Mouse (Mus musculus) heart, embryonic 10.5 days (tissue): ENCODE data around the gene Tmprss7. TPM values are rescaled to one million over a fixed set of nuclear protein-coding genes. Genes with fewer than 3 reads are reported as not detected.

Experiments
- DNase-seq: peaks from one replicate; pipeline ENCODE4 v3.0.0-alpha.2; 2017; ENCODE audit warnings: low spot score
- H3K27ac ChIP-seq: fragments of 300-500 bp; sonication (generic); 2 replicates; pipeline ENCODE4 v1.5.1; 2016; ENCODE audit warnings: mild to moderate bottlenecking
- H3K27me3 ChIP-seq: fragments of 300-500 bp; sonication (generic); 2 replicates; pipeline ENCODE4 v1.6.1; 2016; ENCODE audit warnings: mild to moderate bottlenecking; ENCODE audit not compliant: poor library complexity, insufficient read depth, severe bottlenecking
- H3K36me3 ChIP-seq: fragments of 300-500 bp; sonication (generic); 2 replicates; pipeline ENCODE4 v1.6.1; 2016; ENCODE audit warnings: mild to moderate bottlenecking, moderate library complexity
- H3K4me1 ChIP-seq: fragments of 300-500 bp; sonication (generic); 2 replicates; pipeline ENCODE4 v1.6.1; 2016; ENCODE audit warnings: mild to moderate bottlenecking
- H3K4me3 ChIP-seq: fragments of 300-500 bp; sonication (generic); 2 replicates; pipeline ENCODE4 v1.5.1; 2016; ENCODE audit warnings: mild to moderate bottlenecking, moderate library complexity
- H3K9me3 ChIP-seq: fragments of 300-500 bp; sonication (generic); 2 replicates; pipeline ENCODE4 v1.6.1; 2016; ENCODE audit warnings: mild to moderate bottlenecking, moderate library complexity
- WGBS: fragments of 180-500 bp; shearing (Covaris S2); methylation state at CpG from one replicate; pipeline ENCODE4 v1.1.7; 2016; 5-methylcytosine and 5-hydroxymethylcytosine counted together
- polyA plus RNA-seq: library from polyadenylated mRNA; unstranded; fragments of >200 nt; fragmentation: Nextera tagmentation; extraction: Ambion mirVana; gene quantifications from 2 replicates; pipeline ENCODE4 v1.2.1, GENCODE M21; 2016

Gene Tmprss7
- polyA plus RNA-seq, 1 experiment from 2014 or later, result not detected

DNA sequence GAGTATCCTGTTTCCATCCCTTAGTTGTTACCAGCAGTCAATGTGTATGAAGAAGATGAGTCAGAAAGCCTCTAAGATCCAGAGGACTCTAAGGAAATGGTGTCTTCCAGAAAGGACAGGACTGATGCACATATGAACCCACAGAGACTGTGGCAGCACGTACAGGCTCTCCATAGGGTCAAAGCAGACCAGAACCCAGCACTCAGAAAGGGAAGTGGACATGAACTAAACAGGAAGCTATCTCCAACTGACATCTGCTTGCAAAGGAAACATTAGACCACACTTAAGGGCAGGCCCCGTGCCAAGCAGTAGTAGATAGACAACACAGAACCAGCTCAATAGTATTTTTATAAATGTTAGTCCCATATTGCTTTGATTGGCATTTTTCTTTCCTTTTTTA is 27.3 kb downstream of the Tmprss7 start:
- WGBS, result 59% methylated on average over 2 of the region's 2 CpGs
- no peak for DNase-seq
- Histone ChIP-seq H3K4me1 (no peaks in the 10 kb centered on the region), H3K9me3 (no peaks in the 10 kb centered on the region), H3K27me3 (no peaks in the 10 kb centered on the region), H3K36me3 (no peaks in the 10 kb centered on the region), H3K27ac (no peak overlapping the region), H3K4me3 (no peak overlapping the region)

DNA sequence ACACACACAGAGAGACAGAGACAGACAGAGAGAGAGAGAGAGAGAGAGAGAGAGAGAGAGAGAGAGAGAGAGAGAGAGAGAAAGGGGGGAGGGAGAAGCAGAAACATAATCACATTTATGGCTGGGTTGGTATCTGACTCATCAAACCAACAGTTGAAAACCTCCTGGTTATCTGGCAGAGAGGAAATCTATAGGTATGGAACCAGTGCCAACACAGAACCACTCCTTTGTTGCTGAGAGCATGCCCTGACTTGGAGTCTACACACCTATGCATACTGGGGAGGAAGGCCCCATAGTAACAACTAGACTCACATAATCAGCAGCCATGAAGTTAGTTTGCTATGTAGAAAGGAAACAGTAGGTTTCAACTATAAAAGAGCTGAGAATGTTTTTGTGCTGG is 31.1 kb downstream of the Tmprss7 start:
- H3K4me3 ChIP-seq, result no peak overlapping the region
- DNase-seq, result no peak
- no peak overlapping the region for H3K27ac ChIP-seq
- H3K9me3 ChIP-seq, result no peaks in the 10 kb centered on the region
- no peaks in the 10 kb centered on the region for H3K27me3 ChIP-seq
- no peaks in the 10 kb centered on the region for H3K4me1 ChIP-seq
- H3K36me3 ChIP-seq, result no peaks in the 10 kb centered on the region

DNA sequence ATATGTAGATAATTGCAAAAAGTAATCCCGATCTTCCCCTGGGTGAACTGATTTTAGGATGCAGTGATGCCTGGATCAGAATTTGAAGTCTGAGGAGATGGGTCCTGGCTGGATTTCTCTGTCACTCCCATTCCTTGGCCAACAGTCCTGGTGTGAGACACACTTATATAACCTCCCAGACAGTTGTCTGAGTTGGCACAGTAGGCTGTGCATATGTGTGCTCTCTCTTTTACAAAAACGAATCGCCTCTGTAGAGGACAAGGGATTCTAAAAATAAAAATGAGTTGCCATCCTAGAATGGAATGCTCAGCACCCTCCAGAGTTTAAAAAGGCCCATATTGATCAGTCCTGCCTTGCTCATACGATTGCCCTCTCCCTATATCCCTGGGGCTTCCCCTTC is 33.9 kb downstream of the Tmprss7 start:
- Histone ChIP-seq H3K36me3 (no peaks in the 10 kb centered on the region), H3K4me1 (no peaks in the 10 kb centered on the region), H3K4me3 (no peak overlapping the region), H3K9me3 (no peaks in the 10 kb centered on the region), H3K27me3 (peaks cover 4% of the 10 kb centered on the region), H3K27ac (no peak overlapping the region)
- no peak for DNase-seq
- WGBS, result 85% methylated on average over 4 of the region's 4 CpGs

DNA sequence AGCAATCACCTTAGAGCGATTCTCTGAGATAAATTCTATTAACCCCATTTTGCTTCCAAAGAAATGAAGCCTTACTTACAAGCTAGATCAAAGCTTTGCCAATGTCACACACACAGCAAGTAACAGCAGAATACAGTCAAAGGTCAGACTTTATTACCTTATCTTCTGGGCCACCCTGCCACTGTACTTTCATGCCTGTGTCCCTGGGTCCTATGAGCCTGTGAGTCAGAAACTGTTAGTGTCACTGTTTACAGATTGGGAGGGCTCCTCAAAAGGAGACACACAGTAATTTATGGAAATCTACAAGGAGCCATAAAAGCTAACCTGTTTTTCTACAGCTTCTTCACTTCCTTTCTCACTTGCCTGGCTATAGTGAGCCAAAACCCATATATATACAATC is 35.2 kb downstream of the Tmprss7 start:
- 93% methylated on average over 1 of the region's 1 CpGs for WGBS
- Histone ChIP-seq H3K9me3 (no peaks in the 10 kb centered on the region), H3K27me3 (peaks cover 15% of the 10 kb centered on the region), H3K36me3 (no peaks in the 10 kb centered on the region), H3K4me1 (peaks cover 10% of the 10 kb centered on the region), H3K27ac (no peak overlapping the region), H3K4me3 (no peak overlapping the region)
- DNase-seq, result no peak

DNA sequence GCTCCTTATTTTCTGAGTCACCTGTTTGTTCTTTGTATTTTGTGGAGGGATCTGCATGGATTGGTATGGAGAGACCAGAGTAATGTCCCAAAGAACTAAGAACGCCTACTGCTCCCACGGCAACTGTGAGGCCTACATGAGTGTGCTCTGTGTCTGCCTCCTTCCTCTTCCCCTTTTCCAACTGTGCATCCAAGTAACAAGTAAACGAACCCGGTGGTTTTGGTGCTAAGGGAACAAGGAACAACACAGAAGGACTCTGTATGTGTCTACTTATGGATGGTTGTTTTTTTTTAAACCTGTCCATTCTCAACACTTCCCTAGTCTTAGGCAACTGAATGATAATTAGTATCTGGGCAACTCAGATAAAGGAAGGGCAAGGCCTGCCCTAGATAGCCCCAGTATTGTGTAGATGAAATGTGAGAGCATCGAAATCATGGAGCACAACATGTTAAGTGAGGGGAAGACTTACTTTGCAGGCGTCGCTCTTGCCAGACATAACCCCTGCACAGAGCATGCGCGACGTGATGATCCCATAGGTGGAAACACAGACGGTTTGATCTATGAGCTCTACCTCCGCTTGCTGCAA is 35.8 kb downstream of the Tmprss7 start:
- 86% methylated on average over 12 of the region's 12 CpGs for WGBS
- H3K4me1 ChIP-seq, result peaks cover 15% of the 10 kb centered on the region
- no peaks in the 10 kb centered on the region for H3K36me3 ChIP-seq
- peaks cover 15% of the 10 kb centered on the region for H3K27me3 ChIP-seq
- no peak overlapping the region for H3K27ac ChIP-seq
- DNase-seq, result no peak
- no peaks in the 10 kb centered on the region for H3K9me3 ChIP-seq
- no peak overlapping the region for H3K4me3 ChIP-seq

DNA sequence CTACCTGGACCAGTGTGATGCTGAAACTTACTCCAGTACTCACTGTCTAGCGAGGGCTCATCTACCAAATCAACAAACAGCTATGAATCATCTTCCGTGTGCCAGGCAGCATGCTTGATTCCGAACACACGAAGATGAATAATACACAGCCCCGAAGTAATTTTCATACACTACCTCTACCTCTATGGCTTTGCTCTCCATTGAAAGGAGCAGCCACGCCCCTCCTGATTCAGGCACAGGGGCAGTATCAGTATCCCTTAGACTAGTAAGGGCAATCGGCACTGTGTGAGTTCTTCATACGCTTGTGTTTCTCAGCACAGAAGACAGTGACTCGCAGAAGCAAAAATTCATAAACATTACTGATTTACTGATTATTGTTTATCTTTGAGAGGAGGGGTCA is 39.0 kb downstream of the Tmprss7 start:
- 63% methylated on average over 9 of the region's 9 CpGs for WGBS
- no peak overlapping the region for H3K27ac ChIP-seq
- peaks cover 15% of the 10 kb centered on the region for H3K27me3 ChIP-seq
- peak overlapping the region; percentile 61 for H3K4me3 ChIP-seq
- H3K4me1 ChIP-seq, result peaks cover 15% of the 10 kb centered on the region
- DNase-seq, result no peak
- H3K36me3 ChIP-seq, result no peaks in the 10 kb centered on the region
- no peaks in the 10 kb centered on the region for H3K9me3 ChIP-seq

DNA sequence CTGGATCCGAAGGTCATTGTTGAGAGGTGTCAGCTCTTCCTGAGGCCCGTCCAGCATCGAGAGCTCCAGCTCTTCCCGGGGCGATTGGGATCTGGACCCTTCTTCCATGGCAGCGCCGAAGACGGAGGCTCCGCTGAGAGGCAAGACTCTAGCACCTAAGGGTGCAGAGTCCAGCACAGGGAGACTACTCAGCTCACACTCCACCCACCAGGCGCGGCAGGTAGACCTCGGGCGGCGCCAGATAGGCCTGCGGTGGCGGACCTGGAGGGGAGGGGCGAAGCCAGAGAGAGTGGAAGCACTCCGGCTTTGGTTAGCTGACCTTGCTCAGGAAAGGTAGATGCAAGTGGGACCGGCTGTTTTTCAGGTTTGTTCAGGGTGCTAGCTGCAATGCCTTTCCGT is 39.5 kb downstream of the Tmprss7 start, which contains the start of gene BC016579:
TSS of gene BC016579 (minus strand) at position 135 of the 399 bp plus-strand sequence.
- peaks cover 15% of the 10 kb centered on the region for H3K4me1 ChIP-seq
- no peak for DNase-seq
- WGBS, result 3% methylated on average over 20 of the region's 20 CpGs
- peak within 1 kb of the TSS; percentile 61 for H3K4me3 ChIP-seq
- peak within 1 kb of the TSS; percentile 64 for H3K27ac ChIP-seq
- no peaks in the 10 kb centered on the region for H3K9me3 ChIP-seq
- no peaks in the 10 kb centered on the region for H3K36me3 ChIP-seq
- H3K27me3 ChIP-seq, result peaks cover 15% of the 10 kb centered on the region

DNA sequence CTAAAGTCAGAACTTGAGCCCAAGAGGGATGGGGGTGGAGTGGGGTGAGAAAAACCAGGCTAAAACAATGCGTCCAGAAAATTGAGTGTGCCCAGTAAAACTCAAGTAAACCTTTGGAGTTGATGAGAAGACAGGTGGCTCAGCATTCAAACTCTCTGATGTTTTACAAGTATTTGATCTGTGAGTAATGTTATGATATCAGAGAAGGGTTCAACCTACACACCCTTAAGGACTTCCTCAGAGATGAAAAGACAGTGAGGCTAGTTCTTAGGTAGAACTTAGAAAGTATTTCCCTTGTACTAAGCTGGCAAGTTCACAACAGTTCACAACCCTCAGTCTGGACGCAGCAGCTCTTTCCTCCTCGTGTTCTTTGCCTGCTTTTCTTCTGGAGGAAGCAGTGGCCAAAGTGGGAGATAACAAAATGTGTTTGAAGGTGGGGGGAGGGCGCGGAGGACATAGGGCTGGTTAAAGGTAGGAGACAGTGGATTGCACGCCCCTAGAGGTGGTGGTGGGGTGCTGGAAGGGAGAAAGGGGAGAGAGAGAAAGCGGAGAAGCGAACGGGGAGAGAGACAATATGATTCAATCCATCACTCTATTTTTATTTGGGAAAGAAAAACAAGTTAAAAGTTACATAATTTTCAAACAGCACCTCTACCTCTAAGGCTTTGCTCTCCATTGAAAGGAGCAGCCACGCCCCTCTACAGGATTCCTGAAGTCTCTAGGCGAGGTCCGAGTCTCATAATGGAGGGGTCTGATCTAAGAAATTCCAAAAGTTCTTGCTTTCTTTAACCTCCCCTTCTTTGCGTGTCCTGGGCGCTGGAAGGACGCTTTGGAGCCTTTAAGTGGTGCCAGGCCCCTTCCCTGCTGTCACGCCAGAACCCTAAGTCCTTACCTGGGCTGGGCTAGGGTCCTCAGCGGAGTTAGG is 40.2 kb downstream of the Tmprss7 start:
- 8% methylated on average over 17 of the region's 17 CpGs for WGBS
- peaks cover 15% of the 10 kb centered on the region for H3K4me1 ChIP-seq
- DNase-seq, result no peak

DNA sequence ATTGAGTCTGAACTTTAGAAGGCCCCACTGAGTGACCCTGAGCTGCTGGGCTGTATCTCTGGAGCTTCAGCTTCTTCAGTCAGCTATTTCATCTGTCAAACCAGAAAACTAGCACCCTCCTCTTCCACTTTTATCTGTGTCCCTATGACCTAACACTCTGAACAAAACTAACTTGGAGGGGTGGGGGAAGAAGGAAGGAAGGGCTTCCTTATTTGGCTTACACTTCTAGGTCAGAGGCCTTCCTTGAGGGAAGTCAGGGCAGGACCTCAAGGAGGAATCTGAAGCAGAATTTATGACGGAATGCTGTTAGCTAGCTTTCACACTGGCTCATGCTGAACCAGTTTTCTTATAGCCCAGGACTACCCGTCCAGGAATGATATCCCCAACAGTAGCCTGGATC is 42.0 kb downstream of the Tmprss7 start:
- Histone ChIP-seq H3K4me1 (peaks cover 15% of the 10 kb centered on the region), H3K27ac (no peak overlapping the region), H3K36me3 (no peaks in the 10 kb centered on the region), H3K4me3 (no peak overlapping the region), H3K27me3 (peaks cover 15% of the 10 kb centered on the region), H3K9me3 (no peaks in the 10 kb centered on the region)
- WGBS, result 44% methylated on average over 2 of the region's 2 CpGs
- DNase-seq, result no peak

More for the DNA sequence above, 40.2 kb downstream of the Tmprss7 start:
- Histone ChIP-seq H3K9me3 (no peaks in the 10 kb centered on the region), H3K27ac (peak overlapping the region; percentile 64), H3K36me3 (no peaks in the 10 kb centered on the region), H3K27me3 (peaks cover 15% of the 10 kb centered on the region), H3K4me3 (peak overlapping the region; percentile 61)

DNA sequence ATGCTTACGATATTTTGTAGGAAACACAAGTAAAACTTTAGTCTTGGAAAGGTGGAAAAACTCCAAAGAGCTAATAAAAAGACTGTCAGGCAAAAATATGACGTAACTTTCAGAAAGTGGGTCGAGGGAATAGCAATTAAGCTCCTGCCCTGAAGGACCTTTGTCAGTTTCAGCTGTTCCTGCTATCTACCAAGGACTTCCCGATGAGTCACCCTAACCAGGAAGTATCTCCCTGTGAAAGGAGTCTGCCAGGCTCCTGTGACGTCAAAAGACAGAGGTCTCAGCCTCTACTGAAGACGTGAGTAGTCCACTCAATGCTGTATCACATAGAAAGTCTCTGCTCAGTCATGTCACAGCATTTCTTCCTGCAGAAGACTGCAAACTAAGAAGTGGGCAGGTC is 49.1 kb downstream of the Tmprss7 start:
- H3K9me3 ChIP-seq, result no peaks in the 10 kb centered on the region
- 0 out of 2 replicates have a peak, but pooled peaks cover 4% of the 10 kb centered on the region for H3K4me1 ChIP-seq
- H3K27me3 ChIP-seq, result no peaks in the 10 kb centered on the region
- no peak overlapping the region for H3K4me3 ChIP-seq
- H3K27ac ChIP-seq, result no peak overlapping the region
- no peaks in the 10 kb centered on the region for H3K36me3 ChIP-seq
- DNase-seq, result no peak
- WGBS, result 48% methylated on average over 6 of the region's 6 CpGs

DNA sequence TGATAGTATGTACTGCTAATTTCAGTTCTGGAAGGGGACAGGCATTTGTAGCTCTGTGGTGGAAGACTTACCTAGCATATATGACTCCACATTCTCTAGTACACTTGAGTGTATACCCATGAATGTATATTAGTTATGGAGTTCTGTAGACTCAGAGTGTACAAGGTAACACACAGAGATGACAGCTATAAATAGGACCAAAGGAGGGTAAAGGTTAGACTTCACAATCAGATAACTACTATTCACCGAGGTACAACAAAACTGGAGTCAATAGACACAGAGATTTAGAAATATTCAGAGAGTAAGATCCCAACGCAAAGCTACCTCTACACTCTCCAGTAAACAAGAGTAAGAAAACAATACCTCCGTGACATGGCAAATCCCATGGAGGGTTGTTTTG is 49.5 kb downstream of the Tmprss7 start:
- WGBS, result 75% methylated on average over 3 of the region's 3 CpGs
- Histone ChIP-seq H3K36me3 (no peaks in the 10 kb centered on the region), H3K4me3 (no peak overlapping the region), H3K27me3 (no peaks in the 10 kb centered on the region), H3K9me3 (no peaks in the 10 kb centered on the region), H3K27ac (no peak overlapping the region), H3K4me1 (0 out of 2 replicates have a peak, but pooled peaks cover 4% of the 10 kb centered on the region)
- DNase-seq, result no peak

DNA sequence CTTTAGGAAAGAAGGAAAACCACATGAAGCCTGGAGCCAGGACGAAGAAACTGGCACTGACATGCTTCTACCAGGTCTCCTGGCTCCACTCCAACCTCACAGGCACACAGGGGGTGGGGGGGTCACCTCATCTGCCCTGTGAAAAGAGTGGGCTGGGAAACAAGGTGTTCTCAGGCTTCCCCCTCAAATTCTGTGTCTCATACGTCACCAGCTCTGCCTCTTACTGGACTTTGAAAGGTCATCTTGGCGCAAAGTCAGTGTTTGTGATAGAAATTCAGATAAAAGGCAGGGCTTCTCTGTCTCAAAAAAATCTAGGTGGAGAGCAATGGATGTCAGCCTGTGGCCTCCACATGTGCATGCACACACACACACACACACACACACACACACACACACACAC is 52.2 kb downstream of the Tmprss7 start:
- Histone ChIP-seq H3K4me1 (0 out of 2 replicates have a peak, but pooled peaks cover 4% of the 10 kb centered on the region), H3K36me3 (no peaks in the 10 kb centered on the region), H3K27ac (no peak overlapping the region), H3K9me3 (no peaks in the 10 kb centered on the region), H3K27me3 (no peaks in the 10 kb centered on the region), H3K4me3 (no peak overlapping the region)
- 62% methylated on average over 3 of the region's 3 CpGs for WGBS
- DNase-seq, result no peak

DNA sequence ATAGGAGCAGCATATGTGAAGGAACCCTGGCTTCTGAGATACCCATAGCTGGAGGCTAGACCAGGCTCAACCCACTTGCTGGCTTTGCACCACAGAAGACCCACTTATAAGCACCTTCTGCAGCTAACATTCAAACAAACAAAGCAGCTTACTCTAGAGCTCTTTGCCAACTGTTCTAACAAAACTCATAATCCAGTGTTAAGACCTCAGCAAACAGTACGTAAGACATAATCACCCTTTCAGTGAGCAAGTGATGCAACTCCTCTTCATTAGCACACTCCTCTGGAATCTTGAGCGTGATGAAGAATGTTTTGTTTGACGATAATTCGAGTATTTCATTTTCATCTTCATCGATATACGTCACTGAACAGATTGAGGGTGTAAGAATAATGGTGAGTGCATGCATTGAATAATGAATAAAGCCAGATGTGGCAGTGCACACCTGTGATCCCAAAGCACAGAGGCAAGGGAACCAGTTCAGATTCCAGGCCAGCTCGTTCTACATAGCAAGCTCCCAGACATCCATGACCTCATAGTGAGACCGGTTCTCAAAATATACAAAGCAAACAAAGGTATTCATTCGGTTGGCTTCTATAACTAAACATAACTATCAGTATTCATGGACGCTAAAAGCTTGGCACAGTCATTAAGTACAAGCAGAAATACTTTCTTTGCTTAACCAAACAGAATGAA is 53.2 kb downstream of the Tmprss7 start:
- no peaks in the 10 kb centered on the region for H3K27me3 ChIP-seq
- H3K27ac ChIP-seq, result no peak overlapping the region
- H3K36me3 ChIP-seq, result no peaks in the 10 kb centered on the region

More for the DNA sequence above, 53.2 kb downstream of the Tmprss7 start:
- Histone ChIP-seq H3K4me1 (0 out of 2 replicates have a peak, but pooled peaks cover 4% of the 10 kb centered on the region), H3K4me3 (no peak overlapping the region), H3K9me3 (no peaks in the 10 kb centered on the region)
- 70% methylated on average over 10 of the region's 10 CpGs for WGBS
- DNase-seq, result no peak
